ENCODE assay signal across 17 mouse cellular contexts in genomic region chr13:48814406-48814805, GRCm38 (mm10).
"Had no signal": no experiment of that assay in that cellular context is flagged by ENCODE, and none has a peak within 500 bp of the region (broad histone marks: within the 10 kb centered on the region; RNA-seq: fewer than 3 reads in every experiment).

No protein-coding gene starts in this region.

- H3K4me1 ChIP-seq: kidney, embryonic 15.5 days; limb, embryonic 12.5 days; lung, embryonic 15.5 days had no signal

- H3K27ac ChIP-seq: kidney, embryonic 15.5 days; limb, embryonic 12.5 days; limb, embryonic 15.5 days; liver, embryonic 14.5 days; lung, embryonic 15.5 days; midbrain, embryonic 10.5 days; midbrain, embryonic 13.5 days had no signal

- H3K27me3 ChIP-seq: kidney, embryonic 15.5 days; limb, embryonic 12.5 days; limb, embryonic 15.5 days; lung, embryonic 15.5 days; megakaryocyte, embryonic 14.5 days; midbrain, embryonic 13.5 days had no signal

- DNase-seq: kidney, postnatal 10 days; kidney, postnatal 36 days; layer of hippocampus, postnatal 36 days; left cerebral cortex, postnatal 4 days; liver, postnatal 0 days; lung, postnatal 10 days; lung, postnatal 36 days; thymus, adult 18-20 months had no signal

- H3K4me3 ChIP-seq: kidney, embryonic 15.5 days; limb, embryonic 12.5 days; limb, embryonic 15.5 days; lung, embryonic 15.5 days; midbrain, embryonic 10.5 days; midbrain, embryonic 13.5 days; myocyte had no signal
